Mouse (Mus musculus): ENCODE measurements around the gene Plcb4. TPM values are rescaled to one million over a fixed set of nuclear protein-coding genes. Genes with fewer than 3 reads are reported as not detected.

Plcb4 gene
- polyA plus RNA-seq, 1 experiment from 2014 or later: 14.5 TPM

DNA sequence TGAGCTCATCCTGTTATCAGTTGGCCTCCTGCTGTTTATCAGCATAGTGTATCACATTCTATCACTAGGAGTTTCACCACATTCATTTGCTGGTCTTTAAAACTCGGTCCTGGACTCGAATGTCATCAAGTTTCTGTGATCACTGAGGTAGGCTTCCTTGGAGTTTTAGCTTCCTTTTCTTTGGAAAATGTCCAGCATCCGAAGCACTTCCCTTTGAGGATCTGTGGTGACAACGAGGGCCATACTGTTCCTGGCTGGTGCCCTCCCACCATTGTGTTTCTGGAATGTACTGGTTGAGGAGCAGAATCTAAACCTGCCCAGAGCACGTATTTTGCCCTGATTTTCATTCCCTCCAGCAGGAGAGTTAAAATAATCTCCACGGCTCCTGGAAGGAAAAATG lies 260.8 kb downstream of the Plcb4 start:
- Histone ChIP-seq H3K27me3 (ENCODE audit: control insufficient read depth, insufficient read depth, low read length) (no peaks in the 10 kb centered on the region), H3K4me2 (no peak overlapping the region), H3K36me3 (ENCODE audit: control insufficient read depth, insufficient read depth, low read length) (no peaks in the 10 kb centered on the region), H3K4me1 (ENCODE audit: control insufficient read depth, insufficient read depth, low read length) (no peaks in the 10 kb centered on the region), H3K27ac (ENCODE audit: low read depth, low read length) (no peak overlapping the region), H3K9ac (ENCODE audit: low read length) (no peak overlapping the region), H3K9me3 (ENCODE audit: control insufficient read depth, low read length) (no peaks in the 10 kb centered on the region), H3K4me3 (ENCODE audit: low read depth, low read length) (no peak overlapping the region)
- DNase-seq (ENCODE audit: low spot score, missing footprints) (no peak), ATAC-seq (ENCODE audit: low FRiP score) (no peak)
- 79% methylated on average over 6 of the region's 6 CpGs for WGBS

DNA sequence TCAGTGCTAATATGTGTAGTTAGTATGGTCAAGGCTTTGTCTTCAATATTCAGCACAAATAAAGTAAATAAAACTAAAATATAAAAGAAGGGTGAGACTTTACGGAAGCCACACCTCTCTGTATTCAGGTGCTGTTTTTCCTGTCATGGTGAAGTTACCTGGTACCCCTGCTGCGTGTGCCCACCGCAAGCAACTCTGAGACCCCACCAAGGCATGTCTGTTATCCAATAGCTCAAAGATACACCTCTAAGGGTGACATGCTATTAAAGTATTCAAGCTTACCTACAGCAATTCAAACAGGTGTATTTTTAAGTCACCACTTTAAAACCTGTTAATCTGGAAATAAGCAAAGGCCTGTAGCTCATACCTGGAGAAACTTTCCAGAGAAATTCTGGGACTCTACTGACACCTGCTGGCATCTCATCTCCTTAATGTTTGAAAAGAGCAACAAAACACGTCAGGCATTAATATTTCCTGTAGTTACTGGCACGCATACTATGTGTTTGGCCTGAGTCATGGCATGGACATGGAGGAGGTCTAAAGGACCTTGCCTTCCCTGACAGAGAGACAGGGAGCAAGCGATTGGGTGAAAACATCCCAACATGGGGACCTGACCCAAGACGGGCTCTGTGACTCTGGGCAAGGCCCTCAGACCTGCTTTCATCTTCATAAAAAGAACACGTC lies 268.0 kb downstream of the Plcb4 start:
- Histone ChIP-seq H3K4me3 (ENCODE audit: low read depth, low read length) (no peak overlapping the region), H3K4me1 (ENCODE audit: control insufficient read depth, insufficient read depth, low read length) (peaks cover 5% of the 10 kb centered on the region; the same call in 1 of the 2 replicates), H3K27ac (ENCODE audit: low read depth, low read length) (no peak overlapping the region), H3K9ac (ENCODE audit: low read length) (no peak overlapping the region), H3K4me2 (no peak overlapping the region), H3K27me3 (ENCODE audit: control insufficient read depth, insufficient read depth, low read length) (no peaks in the 10 kb centered on the region), H3K9me3 (ENCODE audit: control insufficient read depth, low read length) (no peaks in the 10 kb centered on the region), H3K36me3 (ENCODE audit: control insufficient read depth, insufficient read depth, low read length) (no peaks in the 10 kb centered on the region)
- peak; percentile 88 for DNase-seq (ENCODE audit: low spot score, missing footprints)
- WGBS: 86% methylated on average over 8 of the region's 8 CpGs
- ATAC-seq (ENCODE audit: low FRiP score): peak; percentile 40; the same call in 1 of the 2 replicates

DNA sequence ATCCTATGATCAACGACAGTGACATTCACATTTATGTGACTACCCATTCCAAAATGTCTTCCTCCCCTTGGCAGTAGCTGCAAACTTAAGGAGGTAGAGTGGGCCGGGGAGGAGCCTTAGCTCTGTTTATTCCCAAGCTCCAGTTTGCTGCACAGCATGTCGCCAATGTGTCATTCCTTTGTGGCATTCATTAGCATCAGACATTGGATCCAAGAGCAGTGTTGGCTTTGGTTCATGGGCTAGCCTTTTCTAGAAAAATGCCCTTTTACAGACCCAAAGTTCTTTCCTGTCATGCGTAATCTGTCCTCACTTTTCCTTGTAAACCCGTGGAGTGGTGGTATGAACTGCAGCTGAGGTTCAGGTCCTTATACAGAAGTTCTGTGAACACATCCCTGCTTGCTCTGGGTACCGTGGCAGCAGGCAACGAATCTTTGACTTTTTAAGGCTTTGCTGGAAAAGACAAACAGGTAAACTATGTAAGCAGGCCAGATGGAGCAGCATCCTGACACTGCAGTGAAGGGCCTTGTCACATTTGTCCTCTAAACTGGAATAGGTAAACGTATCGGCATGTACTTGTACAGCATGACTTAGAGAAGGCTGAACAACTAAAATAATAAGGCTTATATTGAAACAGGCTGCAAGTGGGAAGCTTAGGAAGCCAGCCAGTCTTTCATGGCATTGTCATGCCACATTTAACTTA lies 270.4 kb downstream of the Plcb4 start:
- H3K9me3 ChIP-seq (ENCODE audit: control insufficient read depth, low read length): no peaks in the 10 kb centered on the region
- H3K4me3 ChIP-seq (ENCODE audit: low read depth, low read length): no peak overlapping the region
- no peak overlapping the region for H3K27ac ChIP-seq (ENCODE audit: low read depth, low read length)
- WGBS: 82% methylated on average over 9 of the region's 9 CpGs
- no peak overlapping the region for H3K9ac ChIP-seq (ENCODE audit: low read length)
- peaks cover 5% of the 10 kb centered on the region; the same call in 1 of the 2 replicates for H3K4me1 ChIP-seq (ENCODE audit: control insufficient read depth, insufficient read depth, low read length)
- no peaks in the 10 kb centered on the region for H3K27me3 ChIP-seq (ENCODE audit: control insufficient read depth, insufficient read depth, low read length)
- H3K36me3 ChIP-seq (ENCODE audit: control insufficient read depth, insufficient read depth, low read length): no peaks in the 10 kb centered on the region
- ATAC-seq (ENCODE audit: low FRiP score): no peak
- no peak overlapping the region for H3K4me2 ChIP-seq
- no peak for DNase-seq (ENCODE audit: low spot score, missing footprints)

DNA sequence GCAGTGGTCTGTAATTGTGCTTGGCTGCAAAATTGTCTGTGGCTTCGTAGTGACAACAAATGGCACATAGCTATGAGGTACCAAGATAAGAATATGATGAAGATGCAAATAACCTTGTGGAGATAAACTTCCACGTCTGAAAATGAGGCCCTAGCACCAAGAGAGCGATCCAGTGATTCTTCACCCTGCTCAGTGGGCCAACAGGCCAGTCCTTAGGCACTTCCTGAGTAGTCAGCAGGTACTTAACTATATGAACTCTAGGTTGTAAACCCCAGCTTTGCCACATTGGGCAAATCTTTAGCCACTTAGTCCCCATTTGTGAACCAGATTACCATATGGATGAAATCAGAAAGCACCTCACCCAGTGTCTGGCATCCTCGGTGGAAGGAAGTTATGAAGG lies 271.9 kb downstream of the Plcb4 start:
- Histone ChIP-seq H3K36me3 (ENCODE audit: control insufficient read depth, insufficient read depth, low read length) (no peaks in the 10 kb centered on the region), H3K9me3 (ENCODE audit: control insufficient read depth, low read length) (no peaks in the 10 kb centered on the region), H3K4me1 (ENCODE audit: control insufficient read depth, insufficient read depth, low read length) (peaks cover 5% of the 10 kb centered on the region; the same call in 1 of the 2 replicates), H3K9ac (ENCODE audit: low read length) (no peak overlapping the region), H3K4me2 (no peak overlapping the region), H3K27me3 (ENCODE audit: control insufficient read depth, insufficient read depth, low read length) (no peaks in the 10 kb centered on the region), H3K4me3 (ENCODE audit: low read depth, low read length) (no peak overlapping the region), H3K27ac (ENCODE audit: low read depth, low read length) (no peak overlapping the region)
- ATAC-seq (ENCODE audit: low FRiP score): no peak
- DNase-seq (ENCODE audit: low spot score, missing footprints): peak; percentile 60
- WGBS: 84% methylated on average over 4 of the region's 4 CpGs

DNA sequence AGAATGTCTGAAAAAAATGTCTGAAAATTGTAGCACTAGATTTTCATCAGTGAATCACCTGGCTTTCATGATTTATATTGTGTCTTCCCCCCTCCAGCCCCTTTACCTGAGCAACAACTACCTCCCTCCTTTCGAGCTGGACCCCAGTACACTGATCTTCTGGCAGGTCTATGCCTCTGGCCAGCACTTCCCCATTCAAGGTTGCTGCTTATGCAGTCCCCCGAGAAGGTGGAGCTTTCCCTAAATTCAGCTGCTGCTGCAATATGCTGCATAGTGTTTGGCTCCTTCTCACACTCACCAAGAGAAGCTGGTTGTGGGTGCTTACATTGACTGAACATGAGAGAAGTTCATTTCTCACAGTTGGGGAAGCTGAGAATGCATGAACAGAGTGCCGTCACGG lies 273.8 kb downstream of the Plcb4 start:
- Histone ChIP-seq H3K27me3 (ENCODE audit: control insufficient read depth, insufficient read depth, low read length) (no peaks in the 10 kb centered on the region), H3K4me1 (ENCODE audit: control insufficient read depth, insufficient read depth, low read length) (no peaks in the 10 kb centered on the region), H3K27ac (ENCODE audit: low read depth, low read length) (no peak overlapping the region), H3K9me3 (ENCODE audit: control insufficient read depth, low read length) (no peaks in the 10 kb centered on the region), H3K9ac (ENCODE audit: low read length) (no peak overlapping the region), H3K36me3 (ENCODE audit: control insufficient read depth, insufficient read depth, low read length) (no peaks in the 10 kb centered on the region), H3K4me3 (ENCODE audit: low read depth, low read length) (no peak overlapping the region), H3K4me2 (no peak overlapping the region)
- ATAC-seq (ENCODE audit: low FRiP score) (no peak), DNase-seq (ENCODE audit: low spot score, missing footprints) (no peak)
- 94% methylated on average over 4 of the region's 4 CpGs for WGBS

DNA sequence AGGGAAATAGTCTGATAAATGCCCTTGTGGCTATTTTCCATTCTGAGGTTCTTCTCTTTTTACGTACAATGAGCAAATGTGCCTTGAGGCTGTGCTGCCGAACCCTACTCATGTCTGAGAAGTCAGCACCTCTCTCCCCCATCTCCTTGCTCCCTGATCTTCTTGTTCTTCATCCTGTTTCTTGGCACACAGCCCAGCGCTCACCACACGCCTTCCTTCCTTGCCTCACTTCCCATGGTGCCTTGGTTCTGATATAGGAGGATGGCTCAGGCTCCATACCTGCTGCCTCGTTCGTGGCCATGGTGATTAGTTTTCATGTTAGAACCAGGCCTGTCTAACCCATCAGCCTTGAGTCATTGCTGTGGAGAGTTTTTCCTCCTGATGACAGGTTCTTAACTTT lies 277.6 kb downstream of the Plcb4 start:
- no peak overlapping the region for H3K4me2 ChIP-seq
- no peaks in the 10 kb centered on the region for H3K4me1 ChIP-seq (ENCODE audit: control insufficient read depth, insufficient read depth, low read length)
- 92% methylated on average over 6 of the region's 6 CpGs for WGBS
- H3K9me3 ChIP-seq (ENCODE audit: control insufficient read depth, low read length): no peaks in the 10 kb centered on the region
- H3K36me3 ChIP-seq (ENCODE audit: control insufficient read depth, insufficient read depth, low read length): no peaks in the 10 kb centered on the region
- no peak overlapping the region for H3K27ac ChIP-seq (ENCODE audit: low read depth, low read length)
- H3K27me3 ChIP-seq (ENCODE audit: control insufficient read depth, insufficient read depth, low read length): no peaks in the 10 kb centered on the region
- no peak for ATAC-seq (ENCODE audit: low FRiP score)
- no peak for DNase-seq (ENCODE audit: low spot score, missing footprints)
- no peak overlapping the region for H3K9ac ChIP-seq (ENCODE audit: low read length)
- H3K4me3 ChIP-seq (ENCODE audit: low read depth, low read length): no peak overlapping the region

DNA sequence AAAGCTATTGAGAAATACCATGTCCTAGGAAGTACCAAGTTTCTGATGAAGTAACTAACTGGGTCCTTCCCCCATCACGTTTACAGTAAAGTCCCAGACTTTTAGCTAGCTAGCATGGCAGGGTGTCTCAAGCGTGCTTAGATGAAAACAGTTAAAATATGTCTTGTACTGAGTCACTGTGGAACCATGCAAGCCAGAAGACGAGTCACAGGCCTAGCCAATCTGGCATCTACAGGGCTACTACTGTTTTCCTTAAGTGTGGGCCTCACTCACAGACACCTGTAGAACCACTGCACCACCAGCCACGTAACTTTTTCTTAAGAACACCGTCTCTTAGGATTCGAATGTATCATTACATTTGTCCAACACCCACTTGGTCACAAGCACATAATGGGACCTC lies 278.8 kb downstream of the Plcb4 start:
- H3K9me3 ChIP-seq (ENCODE audit: control insufficient read depth, low read length): no peaks in the 10 kb centered on the region
- H3K27me3 ChIP-seq (ENCODE audit: control insufficient read depth, insufficient read depth, low read length): no peaks in the 10 kb centered on the region
- H3K27ac ChIP-seq (ENCODE audit: low read depth, low read length): no peak overlapping the region
- no peak for ATAC-seq (ENCODE audit: low FRiP score)
- H3K4me1 ChIP-seq (ENCODE audit: control insufficient read depth, insufficient read depth, low read length): no peaks in the 10 kb centered on the region
- H3K4me2 ChIP-seq: no peak overlapping the region
- H3K36me3 ChIP-seq (ENCODE audit: control insufficient read depth, insufficient read depth, low read length): no peaks in the 10 kb centered on the region
- no peak for DNase-seq (ENCODE audit: low spot score, missing footprints)
- H3K4me3 ChIP-seq (ENCODE audit: low read depth, low read length): no peak overlapping the region
- 88% methylated on average over 6 of the region's 6 CpGs for WGBS
- H3K9ac ChIP-seq (ENCODE audit: low read length): no peak overlapping the region

DNA sequence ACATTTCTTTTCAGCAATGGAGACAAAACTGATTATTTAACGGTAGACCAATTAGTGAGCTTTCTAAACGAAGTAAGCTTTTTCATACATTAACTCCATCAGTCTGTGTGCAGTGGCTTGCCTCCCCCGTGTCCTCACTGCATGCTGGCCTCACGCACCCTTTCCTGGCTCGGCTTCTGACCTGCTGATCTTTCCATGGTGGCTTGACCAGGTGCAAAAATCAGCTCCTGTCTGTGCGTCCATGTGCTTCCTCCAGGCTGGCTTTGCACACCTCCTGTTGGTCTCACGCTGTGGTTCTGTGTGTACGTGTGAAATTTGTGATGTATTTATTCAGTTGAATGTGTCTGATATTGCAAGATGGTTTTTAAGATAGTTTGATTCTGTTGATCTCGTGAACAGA lies 281.1 kb downstream of the Plcb4 start:
- Histone ChIP-seq H3K4me2 (no peak overlapping the region), H3K4me3 (ENCODE audit: low read depth, low read length) (no peak overlapping the region), H3K27me3 (ENCODE audit: control insufficient read depth, insufficient read depth, low read length) (no peaks in the 10 kb centered on the region), H3K9me3 (ENCODE audit: control insufficient read depth, low read length) (no peaks in the 10 kb centered on the region), H3K9ac (ENCODE audit: low read length) (no peak overlapping the region), H3K27ac (ENCODE audit: low read depth, low read length) (no peak overlapping the region), H3K36me3 (ENCODE audit: control insufficient read depth, insufficient read depth, low read length) (no peaks in the 10 kb centered on the region), H3K4me1 (ENCODE audit: control insufficient read depth, insufficient read depth, low read length) (no peaks in the 10 kb centered on the region)
- ATAC-seq (ENCODE audit: low FRiP score): no peak
- DNase-seq (ENCODE audit: low spot score, missing footprints): no peak
- 89% methylated on average over 9 of the region's 9 CpGs for WGBS

DNA sequence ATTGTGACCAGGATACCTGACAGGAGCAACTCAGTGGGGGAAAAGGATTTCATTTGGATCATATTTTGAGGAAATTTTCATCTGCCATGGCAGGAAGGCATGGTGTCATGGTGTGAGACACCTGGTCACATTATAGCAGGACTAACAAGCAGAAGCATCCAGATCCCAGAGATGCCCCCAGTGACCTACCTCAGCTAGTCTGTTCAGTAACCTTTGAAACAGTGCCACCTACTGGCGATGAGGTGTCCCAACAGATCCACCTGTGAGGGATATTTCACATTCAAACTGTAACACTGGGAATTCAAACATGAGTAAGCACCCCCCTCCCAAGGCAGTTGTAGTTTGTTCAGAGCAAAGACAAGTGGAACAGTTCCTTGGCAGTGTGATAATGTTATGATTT lies 289.0 kb downstream of the Plcb4 start:
- ATAC-seq (ENCODE audit: low FRiP score) (no peak), DNase-seq (ENCODE audit: low spot score, missing footprints) (no peak)
- H3K27ac ChIP-seq (ENCODE audit: low read depth, low read length): no peak overlapping the region
- H3K4me2 ChIP-seq: no peak overlapping the region
- 88% methylated on average over 1 of the region's 1 CpGs for WGBS
- peaks cover 5% of the 10 kb centered on the region; the same call in 1 of the 2 replicates for H3K9me3 ChIP-seq (ENCODE audit: control insufficient read depth, low read length)
- H3K4me3 ChIP-seq (ENCODE audit: low read depth, low read length): no peak overlapping the region
- H3K4me1 ChIP-seq (ENCODE audit: control insufficient read depth, insufficient read depth, low read length): no peaks in the 10 kb centered on the region
- H3K27me3 ChIP-seq (ENCODE audit: control insufficient read depth, insufficient read depth, low read length): no peaks in the 10 kb centered on the region
- no peak overlapping the region for H3K9ac ChIP-seq (ENCODE audit: low read length)
- H3K36me3 ChIP-seq (ENCODE audit: control insufficient read depth, insufficient read depth, low read length): 0 out of 2 replicates have a peak, but pooled peaks cover 5% of the 10 kb centered on the region

Data from midbrain, embryonic 11.5 days (tissue).